Mouse (Mus musculus) bone marrow, adult 2 months (tissue): ENCODE data around the gene Slc17a5.

ENCODE experiments used
- CTCF ChIP-seq: fragments of 200-500 bp; IDR thresholded peaks from 2 replicates; pipeline ENCODE4 v1.5.1; 2011; ENCODE audit warnings: low read length, control low read depth; ENCODE audit not compliant: control insufficient read depth, insufficient read depth
- POLR2A ChIP-seq: fragments of 200-500 bp; IDR thresholded peaks from 2 replicates; pipeline ENCODE4 v1.6.1; 2011; ENCODE audit warnings: low read depth, mild to moderate bottlenecking, control low read depth, low read length, borderline replicate concordance; ENCODE audit not compliant: control insufficient read depth

DNA sequence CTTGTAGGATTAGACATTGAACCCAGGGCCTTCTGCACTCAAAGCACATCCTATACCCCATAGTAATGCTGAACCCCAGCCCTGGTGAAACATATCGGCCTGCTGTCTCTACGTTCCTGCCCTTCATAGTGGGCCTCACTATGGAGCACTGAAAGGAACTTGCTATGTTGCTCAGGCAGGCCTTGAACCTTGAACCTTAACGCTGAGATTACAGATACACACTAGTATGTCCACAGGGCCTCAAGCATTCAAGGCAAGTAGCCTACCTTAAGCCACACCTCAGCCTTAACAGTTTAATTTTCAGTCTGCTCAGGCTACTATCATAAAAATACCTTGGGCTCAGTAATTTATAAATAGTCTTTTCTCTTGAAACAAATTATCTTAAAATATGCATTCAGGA is 95.6 kb downstream of the Slc17a5 start:
- TF ChIP-seq POLR2A (no peak), CTCF (no peak)
